Mouse (Mus musculus) CH12.LX (cell line): ENCODE results near the gene Zpbp2.

ENCODE experiments used
- BHLHE40 ChIP-seq: IDR thresholded peaks from 2 replicates; pipeline ENCODE4 v1.6.1; 2011; ENCODE audit warnings: mild to moderate bottlenecking, low read depth, low read length, improper control_type of control experiment
- CTCF ChIP-seq, 2 experiments: IDR thresholded peaks in 1 of 2; conservative IDR thresholded peaks in 1 of 2; 2 replicates each; pipeline ENCODE4 v1.5.1; 2011 to 2012; ENCODE audit warnings: low read depth in 2 of 2, low read length in 2 of 2, improper control_type of control experiment in 1 of 2, inconsistent platforms in 1 of 2, mild to moderate bottlenecking in 1 of 2, moderate library complexity in 1 of 2
- POLR2A ChIP-seq: IDR thresholded peaks from 2 replicates; pipeline ENCODE4 v1.6.1; 2011; ENCODE audit warnings: low read depth, mild to moderate bottlenecking, improper control_type of control experiment, low read length

GRCm38 (mm10) chr11:98597991-98598390, 47.1 kb downstream of the Zpbp2 start, which contains the start of gene Lrrc3c:
- TF ChIP-seq CTCF (conservative IDR thresholded peaks at IDR 0.05 in 1 of 2, IDR thresholded peaks at IDR 0.05 in 1 of 2; ENCODE audit: low read depth in 2 of 2, low read length in 2 of 2) (no peak), POLR2A (no peak), BHLHE40 (no peak)
